Mouse (Mus musculus): Measurements from ENCODE around the gene Armc2. TPM values are rescaled to one million over a fixed set of nuclear protein-coding genes. Genes with fewer than 3 reads are reported as not detected.

Gene Armc2
- total and polyA plus RNA-seq, 3 experiments: 0.08 to 0.13 TPM; not detected in 1

DNA sequence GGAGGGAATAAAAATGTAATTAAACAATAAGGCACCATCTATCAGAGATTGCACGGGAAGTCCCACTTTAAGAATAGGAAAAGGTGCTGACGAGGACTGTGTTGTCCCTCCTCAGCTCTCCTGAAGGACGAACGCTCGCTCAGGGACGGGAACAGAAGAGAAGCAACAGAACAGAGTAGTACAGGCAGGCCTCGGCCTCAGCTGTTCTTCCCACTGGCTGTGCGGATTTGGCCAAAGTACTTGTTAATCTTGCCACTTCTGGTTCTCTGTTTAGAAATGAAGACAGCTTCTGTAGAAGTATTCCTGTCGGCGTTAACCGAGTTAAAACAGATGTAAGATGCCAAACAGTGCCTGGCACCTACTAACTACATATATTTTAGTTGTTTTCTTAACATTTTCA is 139.9 kb downstream of the Armc2 start:
- DNase-seq (ENCODE audit: low read depth, low spot score): no peak
- no peak for TF ChIP-seq ZMIZ1 (IDR thresholded peaks at IDR 0.05; ENCODE audit: low read depth, low read length)
- no peaks in the 10 kb centered on the region for H3K9me3 ChIP-seq (replicated peaks; ENCODE audit: insufficient read depth, low read length)
- H3K36me3 ChIP-seq (ENCODE audit: control insufficient read depth in 1 of 2, insufficient read depth in 2 of 2, low read length in 2 of 2): no peaks in the 10 kb centered on the region
- no peaks in the 10 kb centered on the region for H3K27me3 ChIP-seq (ENCODE audit: control insufficient read depth in 1 of 2, insufficient read depth in 2 of 2, low read length in 2 of 2)
- no peaks in the 10 kb centered on the region for H3K4me1 ChIP-seq (ENCODE audit: control insufficient read depth in 1 of 2, insufficient read depth in 2 of 2, low read length in 2 of 2)
- H3K4me3 ChIP-seq (ENCODE audit: control insufficient read depth in 1 of 2, insufficient read depth in 1 of 2, low read depth in 2 of 2, low read length in 2 of 2): no peak overlapping the region
- no peak overlapping the region for H3K9ac ChIP-seq (ENCODE audit: control insufficient read depth, low read depth, low read length, poor library complexity, severe bottlenecking)
- no peaks in the 10 kb centered on the region for H3K79me2 ChIP-seq (ENCODE audit: control insufficient read depth, insufficient read depth, low read length, poor library complexity)
- H3K27ac ChIP-seq (ENCODE audit: control insufficient read depth, low read depth, low read length): no peak overlapping the region

DNA sequence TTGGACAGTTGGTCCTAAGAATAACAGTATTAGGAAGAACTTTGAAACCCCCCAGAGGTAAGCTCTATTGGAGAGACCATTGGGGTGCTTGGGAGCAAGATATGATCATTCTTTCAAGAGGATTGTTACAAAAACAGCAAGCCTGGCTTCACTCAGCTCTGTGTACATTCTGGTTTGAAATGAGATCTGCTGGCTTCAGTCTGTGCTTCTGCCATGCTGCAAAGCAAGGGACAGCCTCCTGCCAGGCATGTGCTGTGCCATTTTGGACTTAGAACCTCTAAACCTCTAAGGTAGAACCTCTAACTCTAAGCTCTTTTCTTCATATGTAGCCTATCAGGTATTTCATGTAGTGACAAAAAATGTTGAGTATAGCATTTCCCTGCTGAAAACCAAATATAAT is 142.6 kb downstream of the Armc2 start:
- Histone ChIP-seq H3K27ac (ENCODE audit: control insufficient read depth, low read depth, low read length) (no peak overlapping the region), H3K4me1 (ENCODE audit: control insufficient read depth in 1 of 2, insufficient read depth in 2 of 2, low read length in 2 of 2) (no peaks in the 10 kb centered on the region), H3K27me3 (ENCODE audit: control insufficient read depth in 1 of 2, insufficient read depth in 2 of 2, low read length in 2 of 2) (no peaks in the 10 kb centered on the region), H3K79me2 (ENCODE audit: control insufficient read depth, insufficient read depth, low read length, poor library complexity) (no peaks in the 10 kb centered on the region), H3K9me3 (replicated peaks; ENCODE audit: insufficient read depth, low read length) (no peaks in the 10 kb centered on the region), H3K4me3 (ENCODE audit: control insufficient read depth in 1 of 2, insufficient read depth in 1 of 2, low read depth in 2 of 2, low read length in 2 of 2) (no peak overlapping the region), H3K36me3 (ENCODE audit: control insufficient read depth in 1 of 2, insufficient read depth in 2 of 2, low read length in 2 of 2) (no peaks in the 10 kb centered on the region), H3K9ac (ENCODE audit: control insufficient read depth, low read depth, low read length, poor library complexity, severe bottlenecking) (no peak overlapping the region)
- TF ChIP-seq JUND (IDR thresholded peaks at IDR 0.05; ENCODE audit: low read depth, low read length): no peak
- no peak for TF ChIP-seq CHD2 (IDR thresholded peaks at IDR 0.05; ENCODE audit: low read length)
- no peak for TF ChIP-seq POLR2A (IDR thresholded peaks at IDR 0.05; ENCODE audit: control insufficient read depth in 1 of 2, insufficient read depth in 1 of 2, low read depth in 1 of 2, low read length in 2 of 2, poor library complexity in 1 of 2)
- no peak for TF ChIP-seq USF1 (IDR thresholded peaks at IDR 0.05; ENCODE audit: low read depth, low read length)
- no peak for DNase-seq (ENCODE audit: low read depth, low spot score)

DNA sequence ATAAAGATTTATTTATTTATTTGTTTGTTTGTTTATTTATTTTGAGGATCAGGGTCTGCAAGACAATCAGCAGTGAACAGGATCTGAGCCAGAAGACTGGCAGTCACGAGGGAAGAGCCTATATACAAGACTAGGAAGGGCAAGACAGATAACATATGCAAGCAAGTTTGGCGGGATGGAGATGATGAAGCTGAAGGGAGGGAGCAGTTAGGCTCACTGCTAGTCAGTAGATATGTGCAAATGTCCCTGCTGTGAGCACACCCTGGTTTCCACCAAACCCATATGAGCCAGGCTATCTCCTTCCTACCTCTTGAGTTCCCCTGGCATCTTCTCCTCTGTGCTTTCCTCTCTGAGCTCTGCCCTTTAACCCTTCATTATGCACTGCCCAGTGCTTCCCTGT is 146.7 kb downstream of the Armc2 start:
- H3K36me3 ChIP-seq (ENCODE audit: control insufficient read depth in 1 of 2, insufficient read depth in 2 of 2, low read length in 2 of 2): no peaks in the 10 kb centered on the region; a peak in 2 of 4 replicates
- peaks cover 0 to 2% of the 10 kb centered on the region in 2 experiments; a peak in 1 of 4 replicates for H3K4me1 ChIP-seq (ENCODE audit: control insufficient read depth in 1 of 2, insufficient read depth in 2 of 2, low read length in 2 of 2)
- no peaks in the 10 kb centered on the region for H3K9me3 ChIP-seq (replicated peaks; ENCODE audit: insufficient read depth, low read length)
- TF ChIP-seq POLR2A (IDR thresholded peaks at IDR 0.05; ENCODE audit: control insufficient read depth in 1 of 2, insufficient read depth in 1 of 2, low read depth in 1 of 2, low read length in 2 of 2, poor library complexity in 1 of 2) (no peak), NRF1 (IDR thresholded peaks at IDR 0.05; ENCODE audit: insufficient read depth, low read depth, low read length, poor library complexity, severe bottlenecking) (no peak), HCFC1 (IDR thresholded peaks at IDR 0.05; ENCODE audit: low read depth, low read length) (no peak), POLR2AphosphoS5 (IDR thresholded peaks at IDR 0.05; ENCODE audit: borderline replicate concordance, low read depth, low read length) (no peak), MAZ (IDR thresholded peaks at IDR 0.05; ENCODE audit: low read depth, low read length) (no peak), USF2 (IDR thresholded peaks at IDR 0.05; ENCODE audit: borderline replicate concordance in 1 of 2, insufficient read depth in 1 of 2, low read depth in 1 of 2, low read length in 2 of 2) (no peak), ELF1 (IDR thresholded peaks at IDR 0.05; ENCODE audit: low read depth, low read length) (no peak), CHD2 (IDR thresholded peaks at IDR 0.05; ENCODE audit: low read length) (no peak), MAFK (IDR thresholded peaks at IDR 0.05; ENCODE audit: borderline replicate concordance, low read depth, low read length) (no peak), TBP (IDR thresholded peaks at IDR 0.05; ENCODE audit: low read depth, low read length) (no peak), GABPA (IDR thresholded peaks at IDR 0.05; ENCODE audit: low read depth, low read length) (no peak), RAD21 (IDR thresholded peaks at IDR 0.05; ENCODE audit: low read depth, low read length) (no peak), ETS1 (IDR thresholded peaks at IDR 0.05; ENCODE audit: low read depth, low read length) (no peak), BHLHE40 (IDR thresholded peaks at IDR 0.05; ENCODE audit: borderline replicate concordance, low read depth, low read length) (no peak), TCF12 (IDR thresholded peaks at IDR 0.05; ENCODE audit: low read depth, low read length) (no peak), SIN3A (IDR thresholded peaks at IDR 0.05; ENCODE audit: low read length) (no peak), TAL1 (IDR thresholded peaks at IDR 0.05; ENCODE audit: low read length) (no peak)
- no peak overlapping the region for H3K4me3 ChIP-seq (ENCODE audit: control insufficient read depth in 1 of 2, insufficient read depth in 1 of 2, low read depth in 2 of 2, low read length in 2 of 2)
- no peak overlapping the region for H3K27ac ChIP-seq (ENCODE audit: control insufficient read depth, low read depth, low read length)
- H3K9ac ChIP-seq (ENCODE audit: control insufficient read depth, low read depth, low read length, poor library complexity, severe bottlenecking): no peak overlapping the region
- DNase-seq (ENCODE audit: low read depth, low spot score): no peak
- H3K27me3 ChIP-seq (ENCODE audit: control insufficient read depth in 1 of 2, insufficient read depth in 2 of 2, low read length in 2 of 2): no peaks in the 10 kb centered on the region
- H3K79me2 ChIP-seq (ENCODE audit: control insufficient read depth, insufficient read depth, low read length, poor library complexity): no peaks in the 10 kb centered on the region

All from MEL (cell line).